Mouse (Mus musculus) testis, adult 2 months (tissue): ENCODE data around the gene Best1.

Experiments used
- CTCF ChIP-seq: fragments of 200-500 bp; IDR thresholded peaks from 2 replicates; pipeline ENCODE4 v1.5.1; 2012; ENCODE audit warnings: low read depth, mild to moderate bottlenecking, inconsistent platforms, low read length, moderate library complexity; ENCODE audit not compliant: control insufficient read depth, insufficient read depth, insufficient replicate concordance
- POLR2A ChIP-seq: fragments of 200-500 bp; IDR thresholded peaks from 2 replicates; pipeline ENCODE4 v1.6.1; 2012; ENCODE audit warnings: low read depth, mild to moderate bottlenecking, inconsistent platforms, low read length, moderate library complexity; ENCODE audit not compliant: control insufficient read depth

- TF ChIP-seq POLR2A: no peak
- no peak for TF ChIP-seq CTCF
These were observed 17.1 kb downstream of the Best1 start for GRCm38 (mm10) chr19:9984111-9985055.
